Mouse (Mus musculus) kidney, embryonic 15.5 days (tissue): ENCODE measurements at regions not wholly inside any gene's neighbourhood (a gene's known extent, or its start where the extent isn't known, plus 50 kb on each side); places are given as distances from the start of the nearest gene placed in this dataset.

ENCODE experiments used
- ATAC-seq: fragments of 200-750 bp; cut with Nextera tagmentation; replicated peaks from 2 replicates; pipeline ENCODE4 v1.8.0; 2017; ENCODE audit warnings: moderate TSS enrichment; ENCODE audit not compliant: low FRiP score
- H3K27ac ChIP-seq: fragments of 300-500 bp; sonication (generic); 2 replicates; pipeline ENCODE4 v1.5.1; 2015; ENCODE audit warnings: mild to moderate bottlenecking, inconsistent platforms
- H3K27me3 ChIP-seq: fragments of 300-500 bp; sonication (generic); 2 replicates; pipeline ENCODE4 v1.6.1; 2015; ENCODE audit warnings: inconsistent platforms
- H3K36me3 ChIP-seq: fragments of 300-500 bp; sonication (generic); 2 replicates; pipeline ENCODE4 v1.6.1; 2015; ENCODE audit warnings: inconsistent platforms
- H3K4me1 ChIP-seq: fragments of 300-500 bp; sonication (generic); 2 replicates; pipeline ENCODE4 v1.6.1; 2015; ENCODE audit warnings: inconsistent platforms
- H3K4me2 ChIP-seq: fragments of 300-500 bp; sonication (generic); 2 replicates; pipeline ENCODE4 v1.6.1; 2015; ENCODE audit warnings: moderate library complexity, mild to moderate bottlenecking, inconsistent platforms
- H3K4me3 ChIP-seq: fragments of 300-500 bp; sonication (generic); replicated peaks from 2 replicates; pipeline ENCODE4 v1.5.1; 2015; ENCODE audit warnings: mild to moderate bottlenecking, inconsistent platforms
- H3K9ac ChIP-seq: fragments of 300-500 bp; sonication (generic); 2 replicates; pipeline ENCODE4 v1.6.1; 2015; ENCODE audit warnings: mild to moderate bottlenecking, inconsistent platforms
- H3K9me3 ChIP-seq: fragments of 300-500 bp; sonication (generic); replicated peaks from 2 replicates; pipeline ENCODE4 v1.6.1; 2016; ENCODE audit warnings: inconsistent platforms
- WGBS: fragments of 180-500 bp; shearing (Covaris S2); methylation state at CpG from one replicate; pipeline ENCODE4 v1.1.7; 2015; ENCODE audit warnings: mixed read lengths; 5-methylcytosine and 5-hydroxymethylcytosine counted together

DNA sequence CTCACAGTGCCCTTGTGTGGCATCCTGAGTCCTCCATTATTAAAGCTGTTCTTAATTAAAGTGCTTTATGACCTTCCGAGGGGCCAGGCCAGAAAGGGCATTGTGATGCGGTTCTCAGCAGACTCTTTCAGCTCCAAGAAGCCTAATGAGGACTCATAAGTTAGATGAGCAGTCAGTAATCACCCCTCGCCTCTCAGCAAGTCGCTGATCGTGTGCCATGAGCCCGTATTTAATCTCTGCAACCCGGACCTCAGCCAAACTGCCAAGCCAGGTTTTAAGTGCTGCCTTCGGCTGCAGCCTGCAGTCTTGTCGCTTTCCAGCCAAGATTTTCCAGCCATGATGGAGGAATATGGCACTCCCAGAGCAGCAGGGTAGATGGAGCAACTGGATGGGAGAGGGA is 56.1 kb upstream of the Rbfox1 start:
- Histone ChIP-seq H3K36me3 (no peaks in the 10 kb centered on the region), H3K4me3 (no peak overlapping the region), H3K27me3 (no peaks in the 10 kb centered on the region), H3K4me2 (no peak overlapping the region), H3K4me1 (no peaks in the 10 kb centered on the region), H3K9ac (no peak overlapping the region), H3K27ac (no peak overlapping the region), H3K9me3 (no peaks in the 10 kb centered on the region)
- 54% methylated on average over 9 of the region's 9 CpGs for WGBS
- ATAC-seq: no peak

- Histone ChIP-seq H3K27ac (no peak overlapping the region), H3K4me3 (no peak overlapping the region), H3K9me3 (no peaks in the 10 kb centered on the region), H3K36me3 (no peaks in the 10 kb centered on the region), H3K4me1 (no peaks in the 10 kb centered on the region), H3K27me3 (no peaks in the 10 kb centered on the region), H3K9ac (no peak overlapping the region), H3K4me2 (no peak overlapping the region)
- no peak for ATAC-seq
- WGBS: 51% methylated on average over 1 of the region's 1 CpGs
Observed at GRCm38 (mm10) chr16:5823316-5823715, 61.8 kb upstream of the Rbfox1 start.

DNA sequence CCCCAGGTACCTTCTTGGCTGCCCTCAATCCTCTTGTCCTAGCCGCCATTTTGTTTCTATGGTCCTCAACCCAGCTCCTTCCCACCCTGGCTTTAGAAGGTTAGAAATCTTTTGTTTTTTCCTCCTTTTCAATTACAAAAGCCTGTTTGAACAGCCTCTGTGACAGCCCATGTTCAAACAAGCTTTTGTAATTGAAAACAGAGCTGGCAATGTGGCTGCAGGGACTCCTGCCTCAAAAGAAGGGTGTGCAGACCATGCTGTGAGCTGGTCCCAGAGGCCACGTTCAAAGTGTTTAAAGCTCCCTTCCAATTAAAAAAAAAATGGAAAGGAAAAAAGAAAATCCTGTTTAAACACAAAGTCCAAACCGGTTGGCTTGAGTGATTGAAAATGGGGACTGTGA is 68.0 kb upstream of the Rbfox1 start:
- WGBS: 45% methylated on average over 3 of the region's 3 CpGs
- no peaks in the 10 kb centered on the region for H3K9me3 ChIP-seq
- no peaks in the 10 kb centered on the region for H3K27me3 ChIP-seq
- H3K36me3 ChIP-seq: no peaks in the 10 kb centered on the region
- no peaks in the 10 kb centered on the region for H3K4me1 ChIP-seq
- no peak for ATAC-seq
- H3K27ac ChIP-seq: no peak overlapping the region
- no peak overlapping the region for H3K4me3 ChIP-seq
- H3K9ac ChIP-seq: no peak overlapping the region
- H3K4me2 ChIP-seq: no peak overlapping the region

- no peaks in the 10 kb centered on the region for H3K36me3 ChIP-seq
- no peak overlapping the region for H3K27ac ChIP-seq
- no peak for ATAC-seq
- 92% methylated on average over 2 of the region's 2 CpGs for WGBS
- no peaks in the 10 kb centered on the region for H3K27me3 ChIP-seq
- no peaks in the 10 kb centered on the region for H3K4me1 ChIP-seq
- H3K4me3 ChIP-seq: no peak overlapping the region
- H3K9me3 ChIP-seq: no peaks in the 10 kb centered on the region
- H3K9ac ChIP-seq: no peak overlapping the region
- H3K4me2 ChIP-seq: no peak overlapping the region
Observed at GRCm38 (mm10) chr16:5812245-5812820, 72.8 kb upstream of the Rbfox1 start.

DNA sequence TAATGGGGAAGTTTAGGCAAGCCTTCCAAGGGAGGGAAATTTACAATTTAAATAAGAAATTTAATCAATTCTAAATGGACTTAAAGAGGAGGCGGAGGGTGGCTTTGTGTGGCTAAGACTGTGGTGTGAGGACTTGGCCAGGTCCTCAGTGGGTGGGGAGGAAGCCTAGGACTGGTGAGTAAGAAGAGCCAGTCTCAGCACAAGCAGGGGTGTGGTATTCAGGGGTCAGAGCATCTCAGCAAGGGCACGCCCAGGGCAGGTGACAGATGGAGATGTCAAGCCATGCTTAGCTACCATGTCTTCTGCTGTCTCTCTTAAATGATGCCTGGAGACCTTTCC is 73.5 kb upstream of the Rbfox1 start:
- WGBS: 38% methylated on average over 2 of the region's 2 CpGs
- no peak for ATAC-seq
- Histone ChIP-seq H3K9me3 (no peaks in the 10 kb centered on the region), H3K9ac (no peak overlapping the region), H3K4me2 (no peak overlapping the region), H3K36me3 (no peaks in the 10 kb centered on the region), H3K27me3 (no peaks in the 10 kb centered on the region), H3K4me3 (no peak overlapping the region), H3K27ac (no peak overlapping the region), H3K4me1 (no peaks in the 10 kb centered on the region)

DNA sequence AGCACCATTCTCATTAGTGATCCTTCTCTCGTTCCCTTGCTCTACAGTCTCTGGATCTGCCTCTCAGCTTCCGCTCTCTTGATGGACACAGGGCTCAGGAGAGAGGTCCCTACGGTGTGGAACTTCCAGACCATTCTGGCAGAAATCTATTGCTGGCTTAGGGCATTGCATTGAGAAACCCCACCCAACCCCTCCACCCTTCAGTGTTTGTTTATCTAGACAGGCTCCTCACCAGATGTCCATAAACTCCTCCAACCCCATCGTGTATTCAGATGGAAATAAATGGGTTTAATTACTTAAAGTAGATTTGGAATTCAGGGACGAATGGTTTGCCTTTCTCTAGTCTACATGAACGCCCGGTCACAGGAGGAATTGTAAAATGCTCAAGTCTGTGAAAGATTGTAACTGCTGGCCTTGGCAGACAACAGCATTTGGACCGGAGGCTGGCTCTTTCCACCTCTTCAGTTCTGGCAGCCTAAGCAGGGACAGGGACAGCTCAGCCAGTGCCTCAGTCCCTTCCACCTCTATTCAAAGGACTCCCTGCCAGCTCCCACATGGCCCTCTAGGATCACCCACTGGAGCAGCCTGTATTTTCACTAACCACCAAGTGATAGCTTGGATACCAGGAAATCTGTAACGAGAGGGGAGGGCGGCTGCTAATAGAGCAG is 74.0 kb upstream of the Rbfox1 start:
- no peaks in the 10 kb centered on the region for H3K36me3 ChIP-seq
- no peak overlapping the region for H3K4me2 ChIP-seq
- no peak overlapping the region for H3K4me3 ChIP-seq
- H3K9ac ChIP-seq: no peak overlapping the region
- H3K27me3 ChIP-seq: no peaks in the 10 kb centered on the region
- no peak for ATAC-seq
- 55% methylated on average over 10 of the region's 10 CpGs for WGBS
- no peak overlapping the region for H3K27ac ChIP-seq
- H3K9me3 ChIP-seq: no peaks in the 10 kb centered on the region
- no peaks in the 10 kb centered on the region for H3K4me1 ChIP-seq

GRCm38 (mm10) chr16:5798188-5798587 is 87.0 kb upstream of the Rbfox1 start:
- H3K9ac ChIP-seq: no peak overlapping the region
- H3K27ac ChIP-seq: no peak overlapping the region
- H3K36me3 ChIP-seq: no peaks in the 10 kb centered on the region
- no peak for ATAC-seq
- H3K4me3 ChIP-seq: no peak overlapping the region
- H3K9me3 ChIP-seq: no peaks in the 10 kb centered on the region
- H3K4me2 ChIP-seq: no peak overlapping the region
- H3K4me1 ChIP-seq: no peaks in the 10 kb centered on the region
- WGBS: 68% methylated on average over 7 of the region's 7 CpGs
- H3K27me3 ChIP-seq: no peaks in the 10 kb centered on the region

DNA sequence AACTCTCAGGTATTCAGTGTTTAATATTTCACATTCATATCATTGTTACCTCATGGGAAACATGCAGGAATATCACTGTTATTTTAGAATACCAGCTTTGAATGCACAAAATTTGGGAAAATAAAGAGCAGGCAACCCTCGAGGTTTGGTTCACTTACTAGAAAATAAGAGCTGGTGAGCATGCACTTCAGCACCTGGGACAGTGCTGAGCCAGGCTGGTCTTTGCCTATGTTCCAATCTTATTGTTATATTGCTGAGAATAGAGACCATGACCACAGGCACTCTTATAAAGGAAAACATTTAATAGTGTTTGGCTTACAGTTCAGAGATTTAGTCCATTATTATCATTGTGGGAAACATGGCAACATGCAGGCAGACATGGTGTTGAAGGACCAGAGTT is 92.9 kb upstream of the Rbfox1 start:
- no peaks in the 10 kb centered on the region for H3K27me3 ChIP-seq
- H3K4me2 ChIP-seq: no peak overlapping the region
- H3K27ac ChIP-seq: no peak overlapping the region
- no peak overlapping the region for H3K4me3 ChIP-seq
- H3K36me3 ChIP-seq: no peaks in the 10 kb centered on the region
- H3K9ac ChIP-seq: no peak overlapping the region
- ATAC-seq: no peak
- no peaks in the 10 kb centered on the region for H3K4me1 ChIP-seq
- 51% methylated on average over 1 of the region's 1 CpGs for WGBS
- no peaks in the 10 kb centered on the region for H3K9me3 ChIP-seq

GRCm38 (mm10) chr16:5790161-5790560 is 95.0 kb upstream of the Rbfox1 start:
- Histone ChIP-seq H3K4me3 (no peak overlapping the region), H3K27ac (no peak overlapping the region), H3K4me2 (no peak overlapping the region), H3K9me3 (no peaks in the 10 kb centered on the region), H3K4me1 (no peaks in the 10 kb centered on the region), H3K27me3 (no peaks in the 10 kb centered on the region), H3K9ac (no peak overlapping the region), H3K36me3 (no peaks in the 10 kb centered on the region)
- 89% methylated on average over 3 of the region's 3 CpGs for WGBS
- ATAC-seq: no peak

DNA sequence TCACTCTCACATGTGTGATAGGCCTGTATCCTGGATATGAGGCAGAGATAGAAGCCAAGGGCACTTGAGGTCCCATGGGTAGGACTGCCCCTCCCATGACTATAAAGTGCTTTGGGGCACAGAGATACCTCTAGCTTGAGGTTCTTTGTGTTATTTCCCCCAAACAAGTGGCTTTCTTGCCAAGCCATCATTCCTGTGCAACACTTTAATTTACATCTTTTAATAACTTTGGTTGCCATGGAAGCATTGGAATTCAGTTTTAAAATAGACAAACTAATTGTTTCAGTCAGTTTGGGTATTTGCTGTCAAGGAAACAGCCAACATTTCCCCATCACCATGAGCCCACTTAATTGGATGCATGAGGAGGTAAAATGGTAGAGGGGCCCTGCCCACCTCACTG is 97.9 kb upstream of the Rbfox1 start:
- Histone ChIP-seq H3K27me3 (no peaks in the 10 kb centered on the region), H3K4me2 (no peak overlapping the region), H3K9ac (no peak overlapping the region), H3K4me3 (no peak overlapping the region), H3K27ac (no peak overlapping the region), H3K9me3 (no peaks in the 10 kb centered on the region), H3K4me1 (no peaks in the 10 kb centered on the region), H3K36me3 (no peaks in the 10 kb centered on the region)
- no peak for ATAC-seq

GRCm38 (mm10) chr16:5766771-5767421 is 118.3 kb upstream of the Rbfox1 start:
- no peaks in the 10 kb centered on the region for H3K4me1 ChIP-seq
- H3K4me2 ChIP-seq: no peak overlapping the region
- no peaks in the 10 kb centered on the region for H3K36me3 ChIP-seq
- H3K27me3 ChIP-seq: no peaks in the 10 kb centered on the region
- H3K9me3 ChIP-seq: no peaks in the 10 kb centered on the region
- H3K27ac ChIP-seq: no peak overlapping the region
- no peak overlapping the region for H3K9ac ChIP-seq
- 82% methylated on average over 19 of the region's 19 CpGs for WGBS
- no peak overlapping the region for H3K4me3 ChIP-seq
- no peak for ATAC-seq

DNA sequence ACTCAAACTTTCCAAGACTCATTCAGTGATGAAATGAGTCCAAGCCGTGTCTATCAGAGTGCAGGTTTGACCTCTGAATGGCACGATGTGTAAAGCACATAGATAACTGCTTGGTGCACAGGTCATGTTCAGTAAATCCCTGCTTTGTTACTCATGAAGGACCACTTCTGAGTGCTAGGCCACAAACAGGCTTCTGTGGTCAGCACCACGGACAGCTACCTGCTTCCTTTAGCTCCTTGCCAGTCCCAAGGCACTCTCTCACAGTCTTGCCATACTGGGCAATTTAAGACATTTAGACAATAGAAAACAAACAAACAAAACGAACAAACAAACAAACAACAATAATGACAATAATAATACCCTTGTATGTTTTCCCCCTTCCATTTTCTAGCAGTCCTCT is 120.0 kb upstream of the Rbfox1 start:
- Histone ChIP-seq H3K4me2 (no peak overlapping the region), H3K27ac (no peak overlapping the region), H3K4me1 (no peaks in the 10 kb centered on the region), H3K9me3 (no peaks in the 10 kb centered on the region), H3K36me3 (no peaks in the 10 kb centered on the region), H3K4me3 (no peak overlapping the region), H3K9ac (no peak overlapping the region), H3K27me3 (no peaks in the 10 kb centered on the region)
- 30% methylated on average over 4 of the region's 4 CpGs for whole genome bisulfite sequencing
- no peak for ATAC-seq

- Histone ChIP-seq H3K4me1 (no peaks in the 10 kb centered on the region), H3K9me3 (no peaks in the 10 kb centered on the region), H3K9ac (no peak overlapping the region), H3K4me2 (no peak overlapping the region), H3K36me3 (no peaks in the 10 kb centered on the region), H3K4me3 (no peak overlapping the region), H3K27me3 (no peaks in the 10 kb centered on the region), H3K27ac (no peak overlapping the region)
- 79% methylated on average over 4 of the region's 4 CpGs for WGBS
- ATAC-seq: no peak
Observed at GRCm38 (mm10) chr16:5760821-5761220, 124.3 kb upstream of the Rbfox1 start.
